Mouse (Mus musculus) v-Abl transformed pro-B cells (cell line): Measurements from ENCODE around the gene Nmnat2.

Source experiments
- in situ Hi-C, 2 experiments: fragments of 400-800 bp; cut with MboI; formaldehyde crosslinking; loops; one replicate each; pipeline ENCODE4 v1.15.1; 2025; ENCODE audit not compliant: unreplicated experiment in 2 of 2

Nmnat2 gene

DNA sequence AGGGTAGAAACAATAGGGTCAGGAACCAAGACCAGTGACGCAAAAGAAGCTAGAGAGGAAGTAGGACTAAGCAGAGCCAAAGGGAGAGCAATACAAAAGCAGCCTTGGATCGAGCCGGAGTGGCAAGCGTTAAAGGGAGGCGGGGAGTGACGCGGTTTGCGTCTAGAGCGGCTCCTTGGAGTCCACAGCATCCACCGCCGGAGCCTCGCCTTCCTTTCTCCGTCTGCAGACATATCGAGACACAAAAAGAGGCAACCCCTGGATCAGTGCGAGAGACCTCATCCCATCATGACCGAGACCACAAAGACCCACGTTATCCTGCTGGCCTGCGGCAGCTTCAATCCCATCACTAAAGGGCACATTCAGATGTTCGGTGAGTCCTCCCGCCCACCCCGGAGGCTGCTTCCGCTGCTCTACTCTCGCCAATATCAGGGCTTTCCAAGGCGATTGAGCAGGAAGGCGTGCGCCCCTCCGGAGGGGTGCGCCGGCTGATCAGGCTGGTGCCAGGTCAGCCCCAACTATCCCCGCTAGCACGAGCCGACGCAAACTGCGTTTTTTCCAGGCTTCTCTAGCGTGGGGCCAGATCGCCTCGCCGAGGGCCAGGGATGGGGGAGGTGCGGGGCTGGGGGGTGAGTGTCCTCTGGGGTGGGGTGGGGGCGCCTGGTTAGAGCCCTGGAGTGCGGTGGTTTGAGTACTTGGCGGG, at the start of gene Nmnat2:
TSS of gene Nmnat2 (plus strand) at position 173 of the 703 bp plus-strand sequence.
- in situ Hi-C loops: no loop called here

DNA sequence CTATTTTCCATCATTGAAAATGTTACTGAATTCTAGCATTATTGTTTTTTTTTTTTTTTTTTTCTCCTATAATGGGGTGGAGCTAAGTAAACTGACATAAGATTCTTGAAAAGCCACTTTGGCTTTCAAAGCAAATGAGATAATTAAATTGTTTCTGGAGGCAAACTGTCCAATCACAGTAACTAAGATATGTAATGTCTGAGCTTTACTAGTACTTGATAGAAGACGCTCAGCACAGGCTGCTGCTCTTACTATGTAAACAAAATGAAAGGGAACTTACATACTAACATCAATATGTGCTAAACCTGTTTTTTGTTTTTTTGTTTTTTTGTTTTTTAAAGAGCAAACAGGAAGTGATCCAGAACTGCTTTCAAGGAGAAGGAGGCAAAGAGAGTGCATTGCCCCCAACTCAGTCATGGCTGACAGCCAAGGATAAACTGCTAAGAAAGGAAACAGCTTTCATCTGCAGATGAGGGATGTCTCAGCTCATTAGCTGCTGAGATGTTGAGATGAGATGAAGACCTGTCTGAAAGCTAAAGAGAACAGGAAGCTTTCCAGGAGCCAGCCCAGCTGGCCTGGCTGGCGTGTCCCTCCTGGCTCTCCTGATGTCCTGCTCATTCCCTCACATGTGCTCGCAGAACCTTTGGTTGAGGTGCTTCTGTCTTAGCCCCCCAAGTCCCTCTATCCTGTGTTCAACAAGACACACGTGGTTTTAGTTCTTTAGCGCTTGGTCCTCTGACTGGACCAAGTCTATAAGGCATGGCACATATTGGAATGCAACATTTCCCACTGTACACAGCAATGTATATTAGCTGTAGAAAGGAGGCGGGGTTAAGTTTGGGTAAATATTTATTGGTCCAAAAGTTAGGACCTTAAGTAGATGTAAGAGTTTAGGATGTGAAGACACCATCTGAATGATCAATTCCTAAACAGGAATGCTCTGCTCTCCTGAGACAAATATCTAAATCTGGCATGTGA, 41.0 kb upstream of the Nmnat2 start:
- in situ Hi-C loops: loop anchor here (10.0 to 25.0 kb wide), 2 partner anchors 409 to 499 kb away; no protein-coding TSS in a partner anchor

DNA sequence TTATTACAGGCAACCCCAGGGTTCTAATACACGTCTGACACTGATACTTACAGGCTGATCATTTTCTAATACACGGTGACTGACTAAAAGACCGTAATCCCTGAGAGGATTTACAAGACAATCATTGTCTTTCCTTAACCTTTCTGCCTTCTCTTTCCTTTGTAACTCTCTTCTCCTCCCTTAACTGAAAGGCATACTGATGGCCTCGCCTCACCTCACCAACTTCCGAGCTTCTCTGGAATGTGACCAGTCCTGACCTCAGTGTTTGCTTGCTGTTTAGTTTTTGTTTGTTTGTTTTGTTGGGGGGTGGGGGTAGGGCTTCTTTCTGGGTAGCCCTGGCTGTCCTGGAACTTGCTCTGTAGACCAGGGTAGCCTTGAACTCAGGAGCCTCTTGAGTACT, 39.0 kb upstream of the Nmnat2 start:
- in situ Hi-C loops: loop anchor here (10.0 to 25.0 kb wide), 2 partner anchors 411 to 497 kb away; no protein-coding TSS in a partner anchor

DNA sequence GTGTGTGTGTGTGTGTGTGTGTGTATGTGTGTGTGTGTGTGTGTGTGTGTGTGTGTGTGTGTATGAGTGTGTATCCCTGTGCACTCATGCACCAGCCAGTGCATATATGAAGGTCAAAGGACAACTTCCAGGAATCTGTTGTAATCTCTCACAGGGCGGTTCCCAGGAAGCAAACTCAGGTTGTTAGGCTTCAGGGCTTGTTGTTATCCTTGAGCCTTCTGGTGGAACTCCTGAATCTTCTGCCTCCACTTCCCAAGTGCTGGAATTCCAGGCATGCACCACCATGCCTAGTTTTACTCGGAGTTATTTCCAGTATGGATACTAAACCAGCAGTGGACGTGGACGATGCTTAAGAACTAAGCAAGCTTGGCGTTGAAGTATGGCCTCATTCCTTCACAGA, 37.9 kb upstream of the Nmnat2 start:
- in situ Hi-C loops: loop anchor here (10.0 to 25.0 kb wide), 2 partner anchors 412 to 495 kb away; no protein-coding TSS in a partner anchor

DNA sequence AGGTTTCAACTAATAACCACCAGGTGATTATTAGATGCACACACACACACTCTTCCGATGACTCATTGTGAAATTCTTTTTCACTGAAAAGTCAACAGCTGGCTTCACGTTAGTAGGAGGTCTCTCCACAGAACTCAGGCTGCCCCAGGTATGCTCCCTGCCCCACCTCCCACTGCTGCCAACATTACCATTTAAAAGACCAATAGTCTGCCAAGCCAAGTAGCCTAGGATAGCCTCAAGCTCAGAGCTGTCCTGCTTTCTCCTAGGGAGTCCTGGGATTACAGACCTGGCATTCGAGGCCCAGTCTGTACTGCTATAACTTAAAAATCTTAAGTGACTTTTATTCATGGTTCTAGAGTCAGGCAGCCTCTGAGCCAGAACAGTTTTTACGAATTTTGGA, 37.2 kb upstream of the Nmnat2 start:
- in situ Hi-C loops: loop anchor here (10.0 to 25.0 kb wide), 2 partner anchors 413 to 495 kb away; no protein-coding TSS in a partner anchor

DNA sequence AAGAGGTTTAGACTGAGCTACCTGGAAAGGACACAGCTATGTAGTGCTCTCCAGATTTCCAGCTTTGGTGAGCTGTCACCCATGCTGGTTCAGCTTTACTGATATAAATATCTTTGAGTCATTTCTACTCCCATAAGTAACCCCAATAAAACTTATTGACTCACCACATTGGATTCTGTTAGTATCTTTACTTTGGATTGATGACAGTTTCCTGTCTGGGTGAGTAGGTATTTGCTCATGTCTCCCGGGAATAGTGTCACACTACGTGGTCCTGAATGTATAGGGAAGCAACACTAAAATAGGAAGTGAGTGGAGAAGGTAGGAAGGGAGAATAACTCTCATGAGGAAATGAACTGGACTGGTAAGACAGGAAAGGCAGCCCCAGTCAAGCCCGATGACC, 33.0 kb upstream of the Nmnat2 start:
- in situ Hi-C loops: loop anchor here in 1 of 2 experiments (25.0 kb wide), 1 partner anchor 491 kb away; no protein-coding TSS in a partner anchor

DNA sequence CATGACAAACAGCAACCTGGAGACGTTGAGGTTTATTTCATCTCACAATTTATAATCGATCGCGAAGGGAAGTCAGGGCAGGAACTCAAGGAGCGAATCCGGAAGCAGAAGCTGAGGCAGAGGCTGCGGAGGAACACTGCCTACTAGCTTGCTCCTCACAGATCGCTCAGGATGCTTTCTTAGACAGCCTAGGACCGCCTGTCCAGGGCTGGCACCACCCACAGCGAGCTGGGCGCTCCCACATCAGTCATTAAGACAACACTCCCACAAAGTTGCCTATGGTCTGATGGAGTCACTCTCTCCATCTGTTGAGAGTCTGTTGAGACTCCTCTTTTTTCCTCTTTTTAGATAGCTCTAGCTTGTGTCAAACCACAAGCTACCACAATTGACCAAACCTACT, 20.8 kb upstream of the Nmnat2 start:
- in situ Hi-C loops: loop anchor here in 1 of 2 experiments (25.0 kb wide), 1 partner anchor 1097 kb away; no protein-coding TSS in a partner anchor

DNA sequence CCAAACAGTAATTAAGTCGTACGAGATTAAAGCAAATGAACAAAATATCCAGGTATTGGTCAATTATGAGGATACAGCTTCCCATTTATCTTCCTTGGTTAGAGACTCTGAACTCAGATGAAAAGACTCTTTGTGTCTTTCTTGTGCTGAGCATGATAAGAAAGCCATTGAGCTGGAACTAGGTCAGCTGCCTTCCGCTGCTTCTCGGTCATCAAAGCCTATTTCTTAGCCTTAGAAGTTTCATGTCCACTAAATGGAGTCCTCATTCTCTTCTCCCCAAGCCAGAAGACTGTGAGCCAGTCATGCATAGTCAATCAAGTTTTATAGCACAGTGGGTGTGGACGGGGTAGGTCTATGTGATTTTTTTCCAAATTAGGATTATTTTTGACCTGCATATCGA, 19.3 kb upstream of the Nmnat2 start:
- in situ Hi-C loops: loop anchor here in 1 of 2 experiments (25.0 kb wide), 1 partner anchor 1098 kb away; no protein-coding TSS in a partner anchor

DNA sequence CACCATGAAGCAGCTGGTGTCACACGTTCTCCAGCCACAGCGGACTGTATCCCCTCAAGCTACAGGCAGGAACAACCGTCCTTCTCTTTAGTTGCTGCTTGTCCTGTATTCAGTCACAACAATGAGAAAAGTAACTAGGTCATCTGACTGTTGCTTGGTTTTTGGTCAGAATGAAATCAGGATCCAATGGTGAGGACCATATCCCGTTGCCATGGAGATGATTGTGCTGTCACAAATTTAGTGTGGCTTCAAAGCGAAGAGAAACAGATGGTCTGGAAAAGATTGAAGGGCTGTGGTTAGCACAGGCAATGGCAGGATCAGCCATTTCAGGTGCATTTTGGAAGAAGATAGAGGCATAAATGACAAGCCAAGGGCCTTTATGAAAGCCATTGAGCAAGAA, 18.4 kb upstream of the Nmnat2 start:
- in situ Hi-C loops: loop anchor here in 1 of 2 experiments (25.0 kb wide), 1 partner anchor 1099 kb away; no protein-coding TSS in a partner anchor

DNA sequence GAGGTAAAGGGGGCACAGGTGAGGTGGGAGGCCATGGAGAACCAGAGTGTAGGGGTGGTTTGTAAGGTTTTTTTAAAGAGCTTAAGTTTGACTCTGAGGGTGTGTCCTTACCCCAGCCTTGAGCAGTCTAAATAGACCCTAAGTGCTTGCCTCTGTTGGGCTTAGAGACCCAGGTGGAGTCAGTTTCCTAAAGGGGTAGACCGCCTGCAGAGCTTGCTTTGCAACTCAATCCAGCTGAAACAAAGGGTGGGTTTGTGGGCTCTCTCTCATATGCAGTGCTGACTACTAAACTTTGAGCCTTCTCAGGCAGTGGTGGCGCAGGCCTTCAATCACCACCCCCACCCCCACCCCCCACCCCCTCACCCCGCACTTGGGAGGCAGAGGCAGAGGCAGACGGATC, 11.8 kb upstream of the Nmnat2 start:
- in situ Hi-C loops: loop anchor here in 1 of 2 experiments (25.0 kb wide), 1 partner anchor 1106 kb away; no protein-coding TSS in a partner anchor

DNA sequence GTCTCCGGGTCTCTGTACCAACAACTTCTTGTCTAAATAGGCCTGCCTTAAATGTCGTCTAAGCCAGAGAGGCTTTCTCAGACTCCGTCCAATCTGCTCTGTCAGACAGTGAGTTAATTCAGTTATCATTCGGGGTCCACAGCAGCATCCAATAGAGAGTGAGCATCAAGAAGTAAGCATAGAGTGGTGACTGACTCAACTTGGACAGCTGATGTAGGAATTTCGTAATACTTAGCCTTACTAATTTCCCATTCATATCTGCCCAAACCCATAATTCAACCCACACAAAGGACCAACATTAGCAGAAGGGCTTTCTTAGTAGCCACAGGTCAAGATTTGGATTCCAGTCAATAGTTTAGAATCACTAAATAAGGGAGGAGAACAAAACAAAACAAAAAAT, 626 bp upstream of the Nmnat2 start:
- in situ Hi-C loops: no loop called here

DNA sequence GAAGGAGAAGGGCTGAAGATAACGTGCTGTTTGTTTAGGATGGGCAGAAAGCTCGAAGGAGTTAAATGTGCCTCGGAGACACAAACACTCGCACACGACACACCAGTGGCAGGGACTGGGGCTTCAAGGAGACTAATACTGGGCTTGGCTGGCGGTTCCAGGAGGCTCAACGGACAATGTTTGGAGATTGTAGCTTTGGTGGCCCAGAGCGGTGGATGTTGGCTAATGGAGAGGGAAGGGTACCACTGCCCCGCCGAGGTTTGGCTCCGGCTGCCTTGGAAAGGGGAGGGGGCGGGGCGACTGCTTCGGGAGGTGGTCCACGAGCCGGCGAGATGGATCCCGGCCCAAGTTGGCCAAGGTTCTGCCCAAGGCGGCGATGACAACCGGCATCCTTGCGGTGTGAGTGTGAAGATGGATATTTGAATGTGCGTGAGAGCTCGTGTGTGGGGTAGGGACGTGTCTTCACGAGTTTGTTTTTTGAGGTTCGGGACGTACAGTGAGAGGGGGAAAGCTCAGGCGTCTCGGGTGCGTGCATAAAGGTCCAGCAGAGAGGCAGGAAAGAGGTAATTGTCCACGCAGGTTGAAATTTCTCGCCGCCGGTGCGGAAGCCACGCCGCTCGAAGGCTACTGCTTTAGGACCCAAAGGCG, 895 bp downstream of the Nmnat2 start:
- in situ Hi-C loops: no loop called here

DNA sequence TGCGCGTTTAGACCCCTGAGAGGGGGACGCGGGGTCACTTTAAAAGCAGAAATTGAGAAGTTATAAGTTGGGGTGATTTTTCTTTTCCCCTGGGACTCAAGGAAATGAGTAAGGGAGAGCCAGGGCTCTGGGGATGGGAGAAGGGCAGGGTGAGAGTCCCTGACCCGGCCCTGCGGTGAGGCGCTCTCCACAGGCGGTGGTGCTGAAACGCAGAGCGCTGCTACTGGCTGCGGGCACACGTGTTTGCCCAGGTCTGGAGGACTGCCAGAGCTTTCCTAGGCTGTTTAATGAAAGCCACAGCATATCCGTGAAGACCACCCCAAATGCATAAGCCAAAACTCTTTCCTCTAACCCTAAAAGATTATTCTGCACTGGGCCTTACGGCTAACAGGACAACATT, 1.4 kb downstream of the Nmnat2 start:
- in situ Hi-C loops: no loop called here

DNA sequence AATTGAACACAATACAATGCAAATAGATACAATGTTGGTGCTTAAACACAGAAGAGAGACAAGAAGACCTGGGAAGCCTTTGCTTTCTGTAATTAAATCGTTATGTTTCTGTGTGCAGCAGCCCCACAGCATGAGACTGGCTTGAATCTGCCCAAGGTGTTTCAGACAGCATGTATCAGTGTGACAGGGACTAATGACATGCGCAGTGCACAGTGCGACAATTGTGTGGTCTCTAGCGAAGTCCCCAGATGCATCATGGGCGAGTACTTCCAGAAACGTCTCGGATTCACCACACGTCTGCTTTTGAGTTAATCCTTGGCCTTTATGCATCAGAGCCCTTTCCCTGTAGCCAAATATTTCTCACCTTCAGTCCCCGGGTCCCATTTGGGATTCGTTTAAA, 9.6 kb downstream of the Nmnat2 start:
- in situ Hi-C loops: no loop called here

DNA sequence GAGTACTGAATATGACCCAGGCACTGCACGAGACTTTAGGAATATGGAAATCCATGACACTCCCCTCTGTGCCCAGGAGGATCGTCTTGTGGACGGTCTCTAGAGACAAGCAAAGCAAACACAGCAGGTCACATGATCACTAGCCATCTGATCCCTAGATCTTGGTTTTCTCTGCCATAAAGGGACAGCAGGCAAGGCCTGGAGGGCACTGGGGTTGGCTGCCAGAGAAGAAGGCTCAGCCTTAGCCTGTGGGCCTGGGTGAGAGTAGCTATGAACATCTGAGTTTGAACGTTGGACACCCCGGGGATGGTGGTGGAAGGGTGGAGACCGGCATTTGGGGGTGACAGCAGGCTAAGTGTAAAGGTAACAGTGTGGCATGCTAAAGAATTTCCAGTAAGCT, 11.4 kb downstream of the Nmnat2 start:
- in situ Hi-C loops: no loop called here

DNA sequence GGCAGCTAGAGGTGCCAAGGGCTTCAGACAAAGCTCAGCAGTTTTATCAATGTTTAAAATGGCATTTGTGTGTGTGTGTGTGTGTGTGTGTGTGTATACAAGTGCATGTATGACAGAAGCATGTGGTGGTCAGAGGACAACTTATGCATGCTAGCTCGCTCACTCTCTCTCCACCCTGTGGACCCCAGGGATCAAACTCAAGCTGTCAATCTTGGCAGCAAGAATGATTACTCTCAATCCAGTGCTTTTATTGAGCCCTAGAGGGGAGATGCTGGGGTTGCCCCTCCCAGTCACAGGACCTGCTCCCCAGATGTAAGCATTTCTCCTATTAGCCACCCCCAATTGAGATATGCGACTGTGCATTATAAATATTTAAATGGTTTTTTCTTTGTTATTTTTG, 11.9 kb downstream of the Nmnat2 start:
- in situ Hi-C loops: no loop called here

DNA sequence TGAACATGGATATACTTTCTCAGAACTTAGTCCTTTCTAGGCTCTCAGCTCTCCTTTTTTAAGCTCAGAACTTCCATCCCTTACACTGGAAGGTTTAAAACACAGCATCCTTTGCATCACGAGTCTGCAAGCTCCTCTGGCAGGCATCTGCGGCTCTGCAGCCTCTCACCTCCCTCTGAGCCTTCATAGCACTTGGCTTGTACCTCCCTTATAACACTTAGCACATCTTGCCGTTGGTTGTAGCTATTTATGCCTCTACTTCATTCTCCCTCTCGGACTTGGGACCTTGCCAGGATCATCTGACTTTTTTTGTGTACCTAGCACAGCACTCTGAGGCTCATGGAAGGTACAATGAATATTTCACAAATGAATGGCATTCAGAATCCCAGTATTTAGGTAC, 14.3 kb downstream of the Nmnat2 start:
- in situ Hi-C loops: no loop called here

DNA sequence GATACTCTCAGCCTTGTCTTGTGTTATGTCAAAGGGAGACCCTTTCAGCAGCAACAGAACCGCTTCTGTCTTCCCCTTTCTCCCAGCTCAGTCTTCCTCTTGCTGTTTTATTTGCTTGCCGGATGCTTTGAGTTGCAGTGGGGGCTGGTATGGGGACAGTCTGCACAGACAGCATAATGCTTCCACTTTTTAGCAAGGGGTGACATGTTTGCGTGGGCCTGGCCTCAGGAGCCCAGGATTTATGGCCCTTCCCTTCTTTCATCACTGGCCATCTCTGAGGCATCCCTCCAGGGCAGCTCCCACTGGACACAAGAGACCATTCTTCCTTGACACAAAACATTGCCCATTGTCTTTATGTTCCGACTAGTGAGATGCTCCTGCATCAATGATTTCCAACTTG, 18.2 kb downstream of the Nmnat2 start:
- in situ Hi-C loops: no loop called here

DNA sequence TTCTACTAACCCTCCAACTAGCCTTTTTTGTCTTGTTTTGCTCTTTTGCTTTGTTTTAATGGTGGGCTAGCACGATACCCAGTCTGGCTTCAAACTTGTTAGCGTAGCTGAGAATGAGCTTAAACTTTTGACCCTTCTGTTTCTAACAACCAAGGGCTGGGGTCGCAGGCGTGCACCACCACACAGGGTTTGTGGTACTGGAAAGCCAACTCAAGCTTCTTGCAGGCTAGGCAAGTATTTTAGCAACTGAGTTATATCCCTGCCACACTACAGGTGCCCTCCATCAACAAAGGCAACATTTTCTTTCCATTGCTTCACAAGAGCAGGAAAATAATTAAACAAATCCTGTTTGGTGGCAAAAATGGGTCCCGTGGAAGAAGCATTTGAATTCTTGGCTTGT, 18.6 kb downstream of the Nmnat2 start:
- in situ Hi-C loops: no loop called here

DNA sequence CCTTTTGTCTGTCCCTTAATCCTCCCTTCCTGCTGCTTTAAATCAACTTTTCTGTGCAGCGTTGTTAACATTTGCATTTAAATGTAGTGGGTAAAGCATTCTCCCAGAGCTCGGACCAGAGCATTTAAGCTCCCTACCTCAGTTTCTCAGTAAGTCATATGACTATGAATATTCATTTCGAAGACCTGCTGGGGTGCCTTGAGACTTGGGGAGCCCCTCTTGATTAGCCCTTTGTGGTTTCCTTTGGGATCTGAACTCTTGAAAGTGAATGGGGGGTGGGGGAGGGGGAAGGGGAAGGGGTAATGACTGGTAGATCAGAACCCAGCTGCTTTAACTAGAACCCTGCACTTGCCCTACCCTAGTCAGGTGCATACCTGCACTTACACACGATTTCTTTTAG, 19.1 kb downstream of the Nmnat2 start:
- in situ Hi-C loops: no loop called here

DNA sequence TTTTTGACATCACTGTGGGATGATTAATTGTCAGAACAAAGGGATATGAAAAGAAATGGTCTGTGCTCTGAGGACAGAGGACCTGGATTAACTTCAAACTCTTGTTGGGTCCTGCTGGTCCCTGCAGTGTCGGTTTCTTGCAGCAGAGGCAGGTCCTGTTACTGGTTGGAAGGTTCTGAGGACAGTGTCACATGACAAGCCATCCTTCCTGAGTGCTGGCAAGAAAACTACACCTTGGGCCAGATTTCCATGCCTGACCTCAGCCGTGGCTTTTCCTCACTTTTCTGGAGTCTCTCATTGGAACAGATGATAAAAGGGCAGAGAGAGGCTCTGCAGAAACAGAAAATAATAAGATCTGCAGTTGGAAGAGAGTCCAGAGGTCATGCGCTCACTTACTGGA, 20.4 kb downstream of the Nmnat2 start:
- in situ Hi-C loops: no loop called here
